Mouse (Mus musculus) frontal cortex, postnatal 25 days (tissue): ENCODE data around the gene Ipo13.

Experiments
- DNase-seq, 2 experiments: peaks; one replicate each; pipeline ENCODE4 v3.0.0; 2022; ENCODE audit warnings: low spot score in 2 of 2

Ipo13 gene

GRCm38 (mm10) chr4:117882701-117883691, 31.8 kb downstream of the Ipo13 start, which contains the start of gene B4galt2:
Gene B4galt2 (minus strand): TSS chr4:117883487.
- peak; percentile 45 to 46 for DNase-seq

GRCm38 (mm10) chr4:117878703-117879102, 36.1 kb downstream of the Ipo13 start:
- no peak for DNase-seq

- DNase-seq: no peak
These were observed 36.5 kb downstream of the Ipo13 start for GRCm38 (mm10) chr4:117878301-117878700.

GRCm38 (mm10) chr4:117873615-117874014, 41.2 kb downstream of the Ipo13 start:
- DNase-seq: no peak

- DNase-seq: no peak
These were observed 42.3 kb downstream of the Ipo13 start, which contains the start of gene Ccdc24 for GRCm38 (mm10) chr4:117872471-117872886. Gene Ccdc24 (minus strand): TSS chr4:117872557.

GRCm38 (mm10) chr4:117871787-117872186, 43.0 kb downstream of the Ipo13 start:
- no peak for DNase-seq

- DNase-seq: no peak
These were observed 44.4 kb downstream of the Ipo13 start for GRCm38 (mm10) chr4:117870437-117870836.

- DNase-seq: no peak
These were observed 45.5 kb downstream of the Ipo13 start for GRCm38 (mm10) chr4:117869317-117869716.

GRCm38 (mm10) chr4:117867823-117868222, 47.0 kb downstream of the Ipo13 start:
- DNase-seq: peak in 1 of 2 experiments; percentile 42

- DNase-seq: no peak
These were observed 47.8 kb downstream of the Ipo13 start for GRCm38 (mm10) chr4:117867000-117867399.

- DNase-seq: no peak
These were observed 48.7 kb downstream of the Ipo13 start for GRCm38 (mm10) chr4:117866083-117866482.

GRCm38 (mm10) chr4:117862823-117863222, 52.0 kb downstream of the Ipo13 start:
- DNase-seq: no peak

GRCm38 (mm10) chr4:117860570-117860969, 54.2 kb downstream of the Ipo13 start:
- no peak for DNase-seq

- DNase-seq: no peak
These were observed 56.0 kb downstream of the Ipo13 start for GRCm38 (mm10) chr4:117858794-117859193.

GRCm38 (mm10) chr4:117855146-117855545, 59.7 kb downstream of the Ipo13 start:
- no peak for DNase-seq

GRCm38 (mm10) chr4:117852152-117852868, 62.5 kb downstream of the Ipo13 start:
- no peak for DNase-seq

GRCm38 (mm10) chr4:117850871-117851270, 63.9 kb downstream of the Ipo13 start:
- DNase-seq: no peak

- DNase-seq: no peak
These were observed 64.6 kb downstream of the Ipo13 start for GRCm38 (mm10) chr4:117850176-117850575.

GRCm38 (mm10) chr4:117849506-117849905, 65.3 kb downstream of the Ipo13 start:
- no peak for DNase-seq

- DNase-seq: no peak
These were observed 65.7 kb downstream of the Ipo13 start for GRCm38 (mm10) chr4:117849063-117849462.

- no peak for DNase-seq
These were observed 67.8 kb downstream of the Ipo13 start for GRCm38 (mm10) chr4:117847011-117847410.

- DNase-seq: no peak
These were observed 68.5 kb downstream of the Ipo13 start for GRCm38 (mm10) chr4:117846261-117846660.
